Mouse (Mus musculus) heart, postnatal 0 days (tissue): ENCODE measurements around the gene A530064D06Rik.

ENCODE experiments used
- CTCF ChIP-seq: IDR thresholded peaks from 2 replicates; pipeline ENCODE4 v1.5.1; 2016; ENCODE audit warnings: antibody characterized with exemption, control low read depth, low read depth
- EP300 ChIP-seq: IDR thresholded peaks from 2 replicates; pipeline ENCODE4 v1.6.1; 2016; ENCODE audit warnings: antibody characterized with exemption, low read depth

DNA sequence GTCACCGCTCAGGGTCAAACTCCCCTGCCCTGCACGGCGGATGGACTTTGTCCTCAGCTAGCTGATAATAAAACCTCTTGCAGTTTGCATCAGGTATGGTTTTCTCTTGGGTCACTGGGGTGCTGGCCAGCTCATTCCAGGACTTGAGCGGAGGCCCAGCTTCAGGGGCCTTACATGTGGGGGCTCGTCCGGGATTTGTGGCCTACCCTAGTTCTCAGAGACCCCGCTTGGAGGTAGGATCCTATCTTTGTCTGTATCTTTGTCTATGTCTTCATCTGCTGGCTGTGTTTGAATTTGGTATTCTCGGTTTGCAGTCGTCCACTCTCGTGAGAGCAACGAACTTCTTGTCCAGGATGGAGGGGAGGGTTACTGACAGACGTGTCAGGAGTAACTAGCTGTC lies 36.0 kb upstream of the A530064D06Rik start:
- TF ChIP-seq CTCF (no peak), EP300 (no peak)
